Mouse (Mus musculus) liver, adult 2 months (tissue): ENCODE data around the gene Mlh3.

Experiments
- CTCF ChIP-seq: fragments of 200-500 bp; IDR thresholded peaks from 2 replicates; pipeline ENCODE4 v1.5.1; 2011; ENCODE audit warnings: low read depth, low read length, control low read depth
- POLR2A ChIP-seq: fragments of 200-500 bp; IDR thresholded peaks from 2 replicates; pipeline ENCODE4 v1.6.1; 2011; ENCODE audit warnings: low read length, control low read depth; ENCODE audit not compliant: insufficient read depth; ENCODE audit errors: extremely low read depth

- TF ChIP-seq CTCF (no peak), POLR2A (no peak)
Observed at GRCm38 (mm10) chr12:85193146-85193545, 77.3 kb downstream of the Mlh3 start.
